Mouse (Mus musculus) heart, embryonic 16.5 days (tissue): ENCODE measurements at regions not wholly inside any gene's neighbourhood (a gene's known extent, or its start where the extent isn't known, plus 50 kb on each side); places are given as distances from the start of the nearest gene placed in this dataset.

Source experiments
- ATAC-seq: fragments of 200-750 bp; cut with Nextera tagmentation; replicated peaks from 2 replicates; pipeline ENCODE4 v1.8.0; 2017; ENCODE audit warnings: moderate number of reproducible peaks; ENCODE audit not compliant: insufficient read depth, low FRiP score; ENCODE audit errors: extremely low read depth
- H3K27ac ChIP-seq: fragments of 300-500 bp; sonication (generic); 2 replicates; pipeline ENCODE4 v1.5.1; 2014; ENCODE audit warnings: mild to moderate bottlenecking, low read length, control low read depth, moderate library complexity
- H3K27me3 ChIP-seq: fragments of 300-500 bp; sonication (generic); 2 replicates; pipeline ENCODE4 v1.6.1; 2014; ENCODE audit warnings: low read length, mixed read lengths; ENCODE audit not compliant: control insufficient read depth, insufficient read depth
- H3K36me3 ChIP-seq: fragments of 300-500 bp; sonication (generic); 2 replicates; pipeline ENCODE4 v1.6.1; 2014; ENCODE audit not compliant: control insufficient read depth, insufficient read depth
- H3K4me1 ChIP-seq: fragments of 300-500 bp; sonication (generic); 2 replicates; pipeline ENCODE4 v1.6.1; 2014; ENCODE audit warnings: low read length, mixed read lengths; ENCODE audit not compliant: control insufficient read depth, insufficient read depth
- H3K4me2 ChIP-seq: fragments of 300-500 bp; sonication (generic); 2 replicates; pipeline ENCODE4 v1.6.1; 2014; ENCODE audit warnings: low read depth, mild to moderate bottlenecking, control low read depth, low read length
- H3K4me3 ChIP-seq: fragments of 300-500 bp; sonication (generic); 2 replicates; pipeline ENCODE4 v1.5.1; 2014; ENCODE audit warnings: mild to moderate bottlenecking, control low read depth, low read length
- H3K9ac ChIP-seq: fragments of 300-500 bp; sonication (generic); 2 replicates; pipeline ENCODE4 v1.6.1; 2014; ENCODE audit warnings: low read length, control low read depth
- H3K9me3 ChIP-seq: fragments of 300-500 bp; sonication (generic); replicated peaks from 2 replicates; pipeline ENCODE4 v1.6.1; 2016; ENCODE audit warnings: low read length; ENCODE audit not compliant: control insufficient read depth
- WGBS: fragments of 180-500 bp; shearing (Covaris S2); extraction: QIAGEN DNeasy Blood & Tissue Kit; methylation state at CpG from one replicate; pipeline ENCODE4 v1.1.7; 2014; 5-methylcytosine and 5-hydroxymethylcytosine counted together

- ATAC-seq = no peak
- Histone ChIP-seq H3K36me3 (no peaks in the 10 kb centered on the region), H3K9ac (no peak overlapping the region), H3K27ac (no peak overlapping the region), H3K4me3 (no peak overlapping the region), H3K9me3 (no peaks in the 10 kb centered on the region), H3K27me3 (no peaks in the 10 kb centered on the region), H3K4me1 (no peaks in the 10 kb centered on the region), H3K4me2 (no peak overlapping the region)
- WGBS = 57% methylated on average over 2 of the region's 2 CpGs
Measured at GRCm38 (mm10) chr13:39566491-39566890, 605.8 kb upstream of the Slc35b3 start.

- no peaks in the 10 kb centered on the region for H3K9me3 ChIP-seq
- no peak overlapping the region for H3K27ac ChIP-seq
- no peaks in the 10 kb centered on the region for H3K4me1 ChIP-seq
- H3K27me3 ChIP-seq = no peaks in the 10 kb centered on the region
- no peak overlapping the region for H3K4me3 ChIP-seq
- WGBS = 49% methylated on average over 14 of the region's 14 CpGs
- no peak overlapping the region for H3K4me2 ChIP-seq
- H3K36me3 ChIP-seq = no peaks in the 10 kb centered on the region
- no peak overlapping the region for H3K9ac ChIP-seq
- ATAC-seq = no peak
Measured at GRCm38 (mm10) chr13:39537724-39538440, 577.2 kb upstream of the Slc35b3 start.

- Histone ChIP-seq H3K4me3 (no peak overlapping the region), H3K4me2 (no peak overlapping the region), H3K4me1 (no peaks in the 10 kb centered on the region), H3K9me3 (no peaks in the 10 kb centered on the region; the same call in 1 of the 2 replicates), H3K27me3 (no peaks in the 10 kb centered on the region), H3K9ac (no peak overlapping the region), H3K27ac (no peak overlapping the region), H3K36me3 (no peaks in the 10 kb centered on the region)
- ATAC-seq = no peak
- 89% methylated on average over 1 of the region's 1 CpGs for WGBS
Measured at GRCm38 (mm10) chr13:39526469-39526868, 565.8 kb upstream of the Slc35b3 start.

- ATAC-seq = no peak
- 87% methylated on average over 9 of the region's 9 CpGs for WGBS
- H3K36me3 ChIP-seq = no peaks in the 10 kb centered on the region
- H3K9ac ChIP-seq = no peak overlapping the region
- no peaks in the 10 kb centered on the region for H3K27me3 ChIP-seq
- no peaks in the 10 kb centered on the region; the same call in 1 of the 2 replicates for H3K9me3 ChIP-seq
- no peak overlapping the region for H3K4me2 ChIP-seq
- no peaks in the 10 kb centered on the region for H3K4me1 ChIP-seq
- H3K27ac ChIP-seq = no peak overlapping the region
- H3K4me3 ChIP-seq = no peak overlapping the region
Measured at GRCm38 (mm10) chr13:39523856-39524301, 563.2 kb upstream of the Slc35b3 start.

- WGBS = 74% methylated on average over 5 of the region's 5 CpGs
- H3K36me3 ChIP-seq = no peaks in the 10 kb centered on the region
- no peaks in the 10 kb centered on the region for H3K27me3 ChIP-seq
- no peak overlapping the region for H3K4me3 ChIP-seq
- no peak overlapping the region for H3K4me2 ChIP-seq
- no peak overlapping the region for H3K27ac ChIP-seq
- no peak for ATAC-seq
- H3K9me3 ChIP-seq = no peaks in the 10 kb centered on the region; the same call in 1 of the 2 replicates
- H3K4me1 ChIP-seq = no peaks in the 10 kb centered on the region
- H3K9ac ChIP-seq = no peak overlapping the region
Measured at GRCm38 (mm10) chr13:39523246-39523850, 562.7 kb upstream of the Slc35b3 start.

GRCm38 (mm10) chr13:39520846-39521245 is 560.2 kb upstream of the Slc35b3 start:
- Histone ChIP-seq H3K27ac (no peak overlapping the region), H3K4me3 (no peak overlapping the region), H3K4me1 (no peaks in the 10 kb centered on the region), H3K9me3 (no peaks in the 10 kb centered on the region), H3K27me3 (no peaks in the 10 kb centered on the region), H3K4me2 (no peak overlapping the region), H3K36me3 (no peaks in the 10 kb centered on the region), H3K9ac (no peak overlapping the region)
- 93% methylated on average over 9 of the region's 9 CpGs for WGBS
- ATAC-seq = no peak

GRCm38 (mm10) chr13:39516106-39516505 is 555.4 kb upstream of the Slc35b3 start:
- Histone ChIP-seq H3K27me3 (no peaks in the 10 kb centered on the region), H3K9me3 (no peaks in the 10 kb centered on the region), H3K4me3 (no peak overlapping the region), H3K36me3 (no peaks in the 10 kb centered on the region), H3K4me1 (no peaks in the 10 kb centered on the region), H3K9ac (no peak overlapping the region), H3K4me2 (no peak overlapping the region), H3K27ac (no peak overlapping the region)
- 75% methylated on average over 8 of the region's 8 CpGs for WGBS
- no peak for ATAC-seq

GRCm38 (mm10) chr13:39489806-39490205 is 529.1 kb upstream of the Slc35b3 start:
- no peaks in the 10 kb centered on the region for H3K4me1 ChIP-seq
- no peak overlapping the region for H3K4me2 ChIP-seq
- no peak overlapping the region for H3K4me3 ChIP-seq
- no peak for ATAC-seq
- WGBS = 58% methylated on average over 7 of the region's 7 CpGs
- H3K27me3 ChIP-seq = no peaks in the 10 kb centered on the region
- no peak overlapping the region for H3K9ac ChIP-seq
- no peaks in the 10 kb centered on the region for H3K9me3 ChIP-seq
- no peaks in the 10 kb centered on the region for H3K36me3 ChIP-seq
- H3K27ac ChIP-seq = no peak overlapping the region

GRCm38 (mm10) chr13:39472621-39473020 is 511.9 kb upstream of the Slc35b3 start:
- H3K27me3 ChIP-seq = no peaks in the 10 kb centered on the region

More at GRCm38 (mm10) chr13:39472621-39473020, 511.9 kb upstream of the Slc35b3 start:
- Histone ChIP-seq H3K27ac (no peak overlapping the region), H3K9me3 (no peaks in the 10 kb centered on the region), H3K4me3 (no peak overlapping the region), H3K36me3 (no peaks in the 10 kb centered on the region), H3K4me2 (no peak overlapping the region), H3K4me1 (no peaks in the 10 kb centered on the region), H3K9ac (no peak overlapping the region)
- ATAC-seq = no peak
- 26% methylated on average over 6 of the region's 6 CpGs for WGBS
